Mouse (Mus musculus) spleen, postnatal 0 days (tissue): ENCODE measurements around the gene Vegfb. TPM values are rescaled to one million over a fixed set of nuclear protein-coding genes. Genes with fewer than 3 reads are reported as not detected.

Source experiments
- polyA plus RNA-seq: library from polyadenylated mRNA; unstranded; fragments of >200 nt; fragmentation: Nextera tagmentation; extraction: Ambion mirVana; gene quantifications from 2 replicates; pipeline ENCODE4 v1.2.1, GENCODE M21; 2015

The Vegfb gene
- 14.6 and 17.7 TPM in 2 replicates for polyA plus RNA-seq

GRCm38 (mm10) chr19:6987061-6987903 lies at the start of gene Vegfb:
Vegfb (minus strand) TSS chr19:6987651.

GRCm38 (mm10) chr19:7019191-7019590 lies 31.7 kb upstream of the Vegfb start, which contains the start of gene Fermt3:
Fermt3 (minus strand) TSS chr19:7019469.

DNA sequence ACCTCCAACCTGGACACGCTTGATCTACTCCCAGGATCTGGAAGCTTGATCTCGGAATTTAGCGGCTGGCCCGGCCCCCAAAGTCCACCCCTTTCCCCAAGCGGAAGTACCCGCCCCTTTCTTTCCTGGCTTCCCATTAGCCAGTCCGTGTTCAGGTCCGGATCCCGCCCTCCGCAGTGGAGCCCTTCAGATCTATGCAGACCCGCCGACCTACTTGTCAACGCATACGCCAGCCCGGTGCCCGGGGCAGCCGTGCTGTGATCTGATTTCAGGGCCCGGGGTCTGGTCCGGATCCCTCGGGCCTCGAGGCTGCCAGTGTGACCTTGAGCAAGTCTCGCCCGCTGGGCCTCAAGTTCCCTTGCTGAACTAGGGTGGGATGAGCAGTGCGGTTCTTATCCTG lies 8.6 kb upstream of the Vegfb start, which contains the start of the genes Nudt22 and Trpt1:
Nudt22 (minus strand) TSS at position 112 of the 400 bp plus-strand sequence.
Trpt1 (plus strand) TSS at position 126 of the 400 bp plus-strand sequence.

GRCm38 (mm10) chr19:6992011-6992858 lies 4.8 kb upstream of the Vegfb start, which contains the start of gene Dnajc4:
Dnajc4 (minus strand) TSS chr19:6992572.

GRCm38 (mm10) chr19:6980381-6981093 lies 6.9 kb downstream of the Vegfb start, which contains the start of gene Fkbp2:
Fkbp2 (minus strand) TSS chr19:6980501.

GRCm38 (mm10) chr19:6975537-6976521 lies 11.6 kb downstream of the Vegfb start, which contains the start of gene Plcb3:
Plcb3 (minus strand) TSS chr19:6976470.

DNA sequence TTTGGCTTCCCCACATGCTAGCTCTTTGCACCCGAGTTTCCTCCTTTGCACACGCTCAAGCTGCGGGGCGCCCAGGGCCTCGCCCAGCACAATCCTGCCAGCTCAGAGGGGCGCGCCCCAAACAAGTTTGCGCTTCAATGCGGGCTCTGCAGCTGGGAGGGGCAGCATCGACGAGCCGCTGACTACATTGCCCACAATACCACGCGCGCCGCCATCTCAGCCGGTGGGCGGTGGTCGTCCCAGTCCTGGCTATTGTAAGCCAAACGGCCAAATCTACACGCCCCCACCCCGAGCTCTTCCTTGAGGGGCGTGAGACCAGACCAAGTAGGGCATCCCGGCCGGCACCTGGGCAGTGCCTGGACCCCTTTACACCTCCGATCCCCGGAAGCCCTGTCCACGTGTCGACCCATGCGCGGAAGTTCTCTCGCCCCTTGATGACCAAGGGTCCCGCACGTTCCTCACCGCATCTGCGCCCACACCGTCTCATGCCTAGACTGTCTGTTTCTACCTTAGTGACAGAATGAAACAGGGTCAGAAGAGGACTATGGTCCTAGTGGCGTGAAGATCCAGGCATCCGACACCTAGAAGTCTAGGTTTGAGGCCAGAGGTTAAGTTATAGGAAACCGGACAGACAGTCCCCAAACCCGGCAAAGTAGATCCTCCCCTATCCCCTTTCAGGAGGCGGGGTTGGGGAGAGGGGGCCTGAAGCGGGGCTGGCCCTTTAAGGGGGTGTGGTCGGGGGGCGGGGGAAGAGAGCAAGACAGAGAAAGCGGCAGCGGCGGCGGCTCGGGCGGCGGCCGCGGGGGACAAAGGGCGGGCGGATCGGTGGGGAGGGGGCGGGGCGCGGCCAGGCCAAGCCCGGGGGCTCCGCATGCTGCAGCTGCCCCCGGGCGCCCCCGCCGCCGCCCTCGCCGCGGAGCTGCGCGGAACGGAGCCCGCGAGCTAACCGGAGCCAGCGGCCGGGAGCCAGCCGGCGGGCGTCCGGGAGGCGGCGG lies 12.9 kb downstream of the Vegfb start, which contains the start of gene Ppp1r14b:
Ppp1r14b (plus strand) TSS at position 758 of the 995 bp plus-strand sequence.

DNA sequence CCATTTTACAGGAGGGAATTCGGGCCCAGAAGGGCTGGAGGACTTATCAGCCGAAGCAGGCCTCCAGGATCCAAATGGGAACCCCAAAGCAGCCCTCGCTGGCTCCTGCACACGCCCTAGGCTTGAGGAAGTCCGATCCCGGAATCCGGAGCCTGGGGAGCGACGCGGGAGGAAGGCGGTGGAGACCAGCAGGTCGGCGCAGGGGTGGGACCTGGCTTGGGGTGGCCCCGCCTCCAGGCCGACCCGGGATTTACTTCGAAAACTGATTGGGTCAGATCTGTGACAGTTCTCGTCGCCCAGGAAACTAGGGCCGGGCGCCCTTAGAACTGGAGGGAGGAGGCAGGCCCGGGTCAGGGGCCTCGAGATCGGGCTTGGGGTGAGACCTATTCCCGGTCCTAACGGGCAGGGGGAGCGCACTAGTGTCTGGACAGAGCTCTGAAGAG lies 45.2 kb downstream of the Vegfb start, which contains the start of gene Gpr137:
Gpr137 (minus strand) TSS at position 232 of the 443 bp plus-strand sequence.

GRCm38 (mm10) chr19:6941372-6942248 lies 45.8 kb downstream of the Vegfb start, which contains the start of gene Bad:
Bad (plus strand) TSS chr19:6941861.

GRCm38 (mm10) chr19:6934195-6934977 lies 53.1 kb downstream of the Vegfb start, which contains the start of gene Kcnk4:
Kcnk4 (minus strand) TSS chr19:6934515.

Other genes with a start within 250 kb of the Vegfb start
- 11.4 and 13.0 TPM in 2 replicates for gene Rps6ka4, start 147.0 kb downstream of the Vegfb start, polyA plus RNA-seq
- 7.4 and 10.9 TPM in 2 replicates for gene Ccdc88b, start 129.4 kb downstream of the Vegfb start, polyA plus RNA-seq
- gene Trmt112, start 78.0 kb downstream of the Vegfb start, polyA plus RNA-seq: 127 and 129 TPM in 2 replicates
- gene Prdx5, start 77.5 kb downstream of the Vegfb start, polyA plus RNA-seq: 259 and 334 TPM in 2 replicates
- 7.2 and 9.0 TPM in 2 replicates for gene Esrra, start 65.8 kb downstream of the Vegfb start, polyA plus RNA-seq
- 1.2 and 2.1 TPM in 2 replicates for gene Catsperz, start 62.3 kb downstream of the Vegfb start, polyA plus RNA-seq
- 0.20 and 0.28 TPM in 2 replicates for gene Kcnk4, start 53.1 kb downstream of the Vegfb start, polyA plus RNA-seq
- 35.9 and 43.8 TPM in 2 replicates for gene Bad, start 45.8 kb downstream of the Vegfb start, polyA plus RNA-seq
- 11.0 and 14.9 TPM in 2 replicates for gene Gpr137, start 45.2 kb downstream of the Vegfb start, polyA plus RNA-seq
- 102 and 119 TPM in 2 replicates for gene Ppp1r14b, start 12.7 kb downstream of the Vegfb start, polyA plus RNA-seq
- gene Plcb3, start 11.2 kb downstream of the Vegfb start, polyA plus RNA-seq: 10.4 and 13.6 TPM in 2 replicates
- gene Fkbp2, start 7.2 kb downstream of the Vegfb start, polyA plus RNA-seq: 70.3 and 74.9 TPM in 2 replicates
- 14.3 and 18.0 TPM in 2 replicates for gene Dnajc4, start 4.9 kb upstream of the Vegfb start, polyA plus RNA-seq
- 14.0 and 15.2 TPM in 2 replicates for gene Nudt22, start 8.5 kb upstream of the Vegfb start, polyA plus RNA-seq
- 3.2 and 3.7 TPM in 2 replicates for gene Trpt1, start 8.5 kb upstream of the Vegfb start, polyA plus RNA-seq
- gene Fermt3, start 31.8 kb upstream of the Vegfb start, polyA plus RNA-seq: 123 and 124 TPM in 2 replicates
- 72.5 and 74.9 TPM in 2 replicates for gene Stip1, start 52.3 kb upstream of the Vegfb start, polyA plus RNA-seq
- 7.3 and 8.6 TPM in 2 replicates for gene Macrod1, start 69.2 kb upstream of the Vegfb start, polyA plus RNA-seq
- 0.24 and 0.40 TPM in 2 replicates for gene Flrt1, start 118.1 kb upstream of the Vegfb start, polyA plus RNA-seq
- gene Otub1, start 218.7 kb upstream of the Vegfb start, polyA plus RNA-seq: 72.8 and 81.2 TPM in 2 replicates
- 818 and 869 TPM in 2 replicates for gene Cox8a, start 230.0 kb upstream of the Vegfb start, polyA plus RNA-seq